ENCODE assay signal across 8 mouse cellular contexts in genomic region chr2:64096721-64097411, GRCm38 (mm10). TPM values are rescaled to one million over a fixed set of nuclear protein-coding genes. Genes with fewer than 3 reads are reported as not detected.
DNase-seq lines count a peak whose midpoint lies in the region; ATAC-seq and TF ChIP-seq lines count a peak whose summit lies in the region.
"Had no signal": no experiment of that assay in that cellular context is flagged by ENCODE, and none has a peak within 500 bp of the region (broad histone marks: within the 10 kb centered on the region; RNA-seq: fewer than 3 reads in every experiment).

No protein-coding gene starts in this region.

- no peaks in the 10 kb centered on the region for H3K27me3 ChIP-seq in lung, postnatal 0 days (replicated peaks; ENCODE audit: insufficient read depth, low read length)
- H3K27me3 ChIP-seq in forebrain, embryonic 16.5 days (replicated peaks; ENCODE audit: control insufficient read depth, insufficient read depth, low read length): peaks cover 10% of the 10 kb centered on the region
- H3K27me3 ChIP-seq in liver, embryonic 13.5 days: peaks cover 33% of the 10 kb centered on the region

- H3K4me3 ChIP-seq in lung, postnatal 0 days (ENCODE audit: low read depth, low read length): peak overlapping the region; percentile 79
- peak overlapping the region; percentile 78 for H3K4me3 ChIP-seq in forebrain, embryonic 16.5 days (replicated peaks; ENCODE audit: low read length)
- H3K4me3 ChIP-seq in liver, embryonic 13.5 days (replicated peaks): peak overlapping the region; percentile 57

- peak overlapping the region; percentile 62 for H3K9ac ChIP-seq in lung, postnatal 0 days (replicated peaks; ENCODE audit: low read depth)
- H3K9ac ChIP-seq in forebrain, embryonic 16.5 days (replicated peaks; ENCODE audit: low read depth, low read length): peak overlapping the region; percentile 24
- peak overlapping the region; percentile 50 for H3K9ac ChIP-seq in liver, embryonic 13.5 days

- intact Hi-C loops in left cerebral cortex, postnatal 10 days (cut with DNase I): loop anchor here (5.0 to 10.0 kb wide), 3 partner anchors 135 to 758 kb away; no protein-coding TSS in a partner anchor

- TF ChIP-seq EP300 in lung, postnatal 0 days (IDR thresholded peaks at IDR 0.05): no peak

- no peak for ATAC-seq in lung, postnatal 0 days
- no peak for ATAC-seq in forebrain, embryonic 16.5 days
- ATAC-seq in liver, embryonic 13.5 days (ENCODE audit: low read depth): no peak
- ATAC-seq in megakaryocyte-erythroid progenitor cell, adult 5-6 weeks (replicated peaks; ENCODE audit: low FRiP score, low TSS enrichment, poor library complexity, severe bottlenecking): no peak

- H3K4me1 ChIP-seq in lung, postnatal 0 days (ENCODE audit: insufficient read depth, low read depth, low read length): no peaks in the 10 kb centered on the region
- peaks cover 14% of the 10 kb centered on the region for H3K4me1 ChIP-seq in forebrain, embryonic 16.5 days (replicated peaks; ENCODE audit: control insufficient read depth, insufficient read depth, low read length)
- no peaks in the 10 kb centered on the region for H3K4me1 ChIP-seq in liver, embryonic 13.5 days (replicated peaks)

- H3K4me2 ChIP-seq in lung, postnatal 0 days (replicated peaks; ENCODE audit: low read depth, low read length): peak overlapping the region; percentile 92
- H3K4me2 ChIP-seq in forebrain, embryonic 16.5 days (ENCODE audit: low read length): peak overlapping the region; percentile 92
- peak overlapping the region; percentile 58 for H3K4me2 ChIP-seq in liver, embryonic 13.5 days

- TF ChIP-seq CTCF in lung, postnatal 0 days (IDR thresholded peaks at IDR 0.05): no peak

- no peaks in the 10 kb centered on the region for H3K36me3 ChIP-seq in lung, postnatal 0 days (ENCODE audit: insufficient read depth, low read length)
- H3K36me3 ChIP-seq in forebrain, embryonic 16.5 days (ENCODE audit: control insufficient read depth, insufficient read depth): no peaks in the 10 kb centered on the region
- H3K36me3 ChIP-seq in liver, embryonic 13.5 days: no peaks in the 10 kb centered on the region

- no peaks in the 10 kb centered on the region for H3K9me3 ChIP-seq in lung, postnatal 0 days (ENCODE audit: low read length)
- no peaks in the 10 kb centered on the region for H3K9me3 ChIP-seq in forebrain, embryonic 16.5 days (ENCODE audit: control insufficient read depth, low read length)
- H3K9me3 ChIP-seq in liver, embryonic 13.5 days (replicated peaks): no peaks in the 10 kb centered on the region

- 1% methylated on average over 12 of the region's 12 CpGs for WGBS in lung, postnatal 0 days
- under 1% methylated on average over 12 of the region's 12 CpGs for WGBS in forebrain, embryonic 16.5 days
- WGBS in liver, embryonic 13.5 days (ENCODE audit: insufficient replicate concordance): 2% methylated on average over 12 of the region's 12 CpGs

- no peak for DNase-seq in lung, postnatal 0 days (ENCODE audit: low spot score)
- no peak for DNase-seq in lung, postnatal 25 days (ENCODE audit: low spot score)
- DNase-seq in liver, embryonic 13.5 days: no peak
- no peak for DNase-seq in frontal cortex, adult 2 months (ENCODE audit: extremely low spot score in 1 of 2, low spot score in 1 of 2)
- no peak for DNase-seq in left cerebral cortex, postnatal 10 days (ENCODE audit: extremely low spot score in 1 of 2, low spot score in 2 of 2)

- H3K27ac ChIP-seq in lung, postnatal 0 days (ENCODE audit: low read length): no peak overlapping the region
- no peak overlapping the region for H3K27ac ChIP-seq in forebrain, embryonic 16.5 days (ENCODE audit: low read length)
- peak overlapping the region; percentile 24; the same call in 1 of the 2 replicates for H3K27ac ChIP-seq in liver, embryonic 13.5 days
- H3K27ac ChIP-seq: macrophage had no signal

RNA-seq across cellular contexts. Expression of gene Fign, which starts 1.0 kb away (rescaled TPM):
- polyA plus RNA-seq in lung, postnatal 0 days (2015; fragmentation: Nextera tagmentation; extraction: Ambion mirVana): 1.5 and 2.0 TPM in 2 replicates
- 4.0 and 8.3 TPM in 2 replicates for polyA plus RNA-seq in forebrain, embryonic 16.5 days (2015; fragmentation: Nextera tagmentation; extraction: Ambion mirVana)
- 1.8 and 2.2 TPM in 2 replicates for polyA plus RNA-seq in liver, embryonic 13.5 days (2015; fragmentation: Nextera tagmentation; extraction: Ambion mirVana)
- polyA plus RNA-seq in frontal cortex, adult 2 months (2012; rRNA removed): 1.1 and 2.0 TPM in 2 replicates
- not detected in 2 replicates for total RNA-seq in megakaryocyte-erythroid progenitor cell, adult 5-6 weeks (2014; fragmentation: Nextera tagmentation)
- total RNA-seq in megakaryocyte-erythroid progenitor cell, adult 5-6 weeks (2017): not detected in 2 replicates
- total RNA-seq in left cerebral cortex, postnatal 10 days (2021): 1 to 10 TPM; 5.4 to 6.0 TPM
- polyA plus RNA-seq: macrophage had no signal
